Mouse (Mus musculus) MEL (cell line): ENCODE measurements at regions not wholly inside any gene's neighbourhood (a gene's known extent, or its start where the extent isn't known, plus 50 kb on each side); places are given as distances from the start of the nearest gene placed in this dataset.

Experiments
- DNase-seq: peaks from one replicate; pipeline ENCODE4 v3.0.0; 2011; ENCODE audit warnings: low read depth, low spot score
- H3K27ac ChIP-seq: 2 replicates; pipeline ENCODE4 v1.5.1; 2012; ENCODE audit warnings: low read depth, mild to moderate bottlenecking, control low read depth, low read length, moderate library complexity; ENCODE audit not compliant: control insufficient read depth
- H3K27me3 ChIP-seq, 2 experiments: fragments of 150-350 bp in 1 of 2; sonication (generic) in 1 of 2; 2 replicates each; pipeline ENCODE4 v1.6.1; 2012; ENCODE audit warnings: low read length in 2 of 2, mild to moderate bottlenecking in 2 of 2, improper control_type of control experiment in 1 of 2, moderate library complexity in 1 of 2; ENCODE audit not compliant: insufficient read depth in 2 of 2, control insufficient read depth in 1 of 2
- H3K36me3 ChIP-seq, 2 experiments: 2 replicates each; pipeline ENCODE4 v1.6.1; 2012 to 2014; ENCODE audit warnings: low read length in 2 of 2, improper control_type of control experiment in 1 of 2, inconsistent platforms in 1 of 2, mild to moderate bottlenecking in 1 of 2; ENCODE audit not compliant: insufficient read depth in 2 of 2, control insufficient read depth in 1 of 2
- H3K4me1 ChIP-seq, 2 experiments: fragments of 150-350 bp in 1 of 2; sonication (generic) in 1 of 2; 2 replicates each; pipeline ENCODE4 v1.6.1; 2012; ENCODE audit warnings: low read length in 2 of 2, improper control_type of control experiment in 1 of 2, mild to moderate bottlenecking in 1 of 2; ENCODE audit not compliant: insufficient read depth in 2 of 2, control insufficient read depth in 1 of 2
- H3K4me3 ChIP-seq, 2 experiments: fragments of 150-350 bp in 1 of 2; sonication (generic) in 1 of 2; 2 replicates each; pipeline ENCODE4 v1.5.1; 2012; ENCODE audit warnings: low read depth in 2 of 2, low read length in 2 of 2, mild to moderate bottlenecking in 2 of 2, moderate library complexity in 2 of 2, control low read depth in 1 of 2, improper control_type of control experiment in 1 of 2; ENCODE audit not compliant: control insufficient read depth in 1 of 2, insufficient read depth in 1 of 2
- H3K79me2 ChIP-seq: 2 replicates; pipeline ENCODE4 v1.6.1; 2012; ENCODE audit warnings: mild to moderate bottlenecking, low read length, moderate library complexity; ENCODE audit not compliant: control insufficient read depth, poor library complexity, insufficient read depth
- H3K9ac ChIP-seq: 2 replicates; pipeline ENCODE4 v1.6.1; 2012; ENCODE audit warnings: low read depth, mild to moderate bottlenecking, control low read depth, low read length, moderate library complexity; ENCODE audit not compliant: control insufficient read depth, poor library complexity, severe bottlenecking
- H3K9me3 ChIP-seq: fragments of 150-350 bp; sonication (generic); replicated peaks from 2 replicates; pipeline ENCODE4 v1.6.1; 2012; ENCODE audit warnings: mild to moderate bottlenecking, low read length, improper control_type of control experiment, moderate library complexity; ENCODE audit not compliant: insufficient read depth
- CHD2 ChIP-seq: IDR thresholded peaks from 2 replicates; pipeline ENCODE4 v1.6.1; 2011; ENCODE audit warnings: low read length, improper control_type of control experiment
- E2F4 ChIP-seq: IDR thresholded peaks from 2 replicates; pipeline ENCODE4 v1.6.1; 2011; ENCODE audit warnings: low read depth, low read length, improper control_type of control experiment, borderline replicate concordance
- EP300 ChIP-seq, 2 experiments: IDR thresholded peaks; 2 replicates each; pipeline ENCODE4 v1.6.1; 2011; ENCODE audit warnings: improper control_type of control experiment in 2 of 2, low read length in 2 of 2, low read depth in 1 of 2, mild to moderate bottlenecking in 1 of 2
- GATA1 ChIP-seq: IDR thresholded peaks from 2 replicates; pipeline ENCODE4 v1.6.1; 2011; ENCODE audit warnings: low read depth, low read length, improper control_type of control experiment
- HCFC1 ChIP-seq: IDR thresholded peaks from 2 replicates; pipeline ENCODE4 v1.6.1; 2012; ENCODE audit warnings: low read depth, mild to moderate bottlenecking, inconsistent platforms, low read length, improper control_type of control experiment, moderate library complexity
- JUND ChIP-seq: IDR thresholded peaks from 2 replicates; pipeline ENCODE4 v1.6.1; 2011; ENCODE audit warnings: low read depth, mild to moderate bottlenecking, improper control_type of control experiment, low read length
- KAT2A ChIP-seq: conservative IDR thresholded peaks from 2 replicates; pipeline ENCODE4 v1.6.1; 2012; ENCODE audit warnings: low read depth, low read length, improper control_type of control experiment, inconsistent platforms
- MAFK ChIP-seq: IDR thresholded peaks from 2 replicates; pipeline ENCODE4 v1.6.1; 2011; ENCODE audit warnings: low read depth, mild to moderate bottlenecking, low read length, improper control_type of control experiment, borderline replicate concordance
- MAX ChIP-seq: IDR thresholded peaks from 2 replicates; pipeline ENCODE4 v1.6.1; 2011; ENCODE audit warnings: low read length, improper control_type of control experiment
- MAZ ChIP-seq: IDR thresholded peaks from 2 replicates; pipeline ENCODE4 v1.6.1; 2012; ENCODE audit warnings: low read depth, mild to moderate bottlenecking, inconsistent platforms, low read length, improper control_type of control experiment
- MEF2A ChIP-seq: IDR thresholded peaks from 2 replicates; pipeline ENCODE4 v1.6.1; 2014; ENCODE audit warnings: low read depth, mild to moderate bottlenecking, inconsistent platforms, low read length, improper control_type of control experiment; ENCODE audit not compliant: poor library complexity, insufficient replicate concordance, severe bottlenecking; ENCODE audit errors: extremely low read depth
- MYC ChIP-seq: IDR thresholded peaks from 2 replicates; pipeline ENCODE4 v1.6.1; 2011; ENCODE audit warnings: low read depth, mild to moderate bottlenecking, low read length, improper control_type of control experiment, moderate library complexity
- NELFE ChIP-seq: IDR thresholded peaks from 2 replicates; pipeline ENCODE4 v1.6.1; 2011; ENCODE audit warnings: low read depth, low read length, improper control_type of control experiment
- POLR2A ChIP-seq, 2 experiments: IDR thresholded peaks; 2 replicates each; pipeline ENCODE4 v1.6.1; 2011 to 2012; ENCODE audit warnings: low read length in 2 of 2, mild to moderate bottlenecking in 2 of 2, control low read depth in 1 of 2, improper control_type of control experiment in 1 of 2, low read depth in 1 of 2, moderate library complexity in 1 of 2; ENCODE audit not compliant: control insufficient read depth in 1 of 2, insufficient read depth in 1 of 2, poor library complexity in 1 of 2
- POLR2AphosphoS2 ChIP-seq: IDR thresholded peaks from 2 replicates; pipeline ENCODE4 v1.6.1; 2011; ENCODE audit warnings: low read length, improper control_type of control experiment
- RCOR1 ChIP-seq: IDR thresholded peaks from 2 replicates; pipeline ENCODE4 v1.6.1; 2012; ENCODE audit warnings: low read depth, mild to moderate bottlenecking, inconsistent platforms, low read length, improper control_type of control experiment
- SIN3A ChIP-seq: IDR thresholded peaks from 2 replicates; pipeline ENCODE4 v1.6.1; 2012; ENCODE audit warnings: low read length, improper control_type of control experiment, inconsistent platforms
- SMC3 ChIP-seq: IDR thresholded peaks from 2 replicates; pipeline ENCODE4 v1.6.1; 2011; ENCODE audit warnings: low read depth, low read length, improper control_type of control experiment
- USF2 ChIP-seq, 2 experiments: IDR thresholded peaks; 2 replicates each; pipeline ENCODE4 v1.6.1; 2011 to 2012; ENCODE audit warnings: improper control_type of control experiment in 2 of 2, low read length in 2 of 2, borderline replicate concordance in 1 of 2, inconsistent platforms in 1 of 2, low read depth in 1 of 2, mild to moderate bottlenecking in 1 of 2; ENCODE audit not compliant: insufficient read depth in 1 of 2
- ZMIZ1 ChIP-seq: IDR thresholded peaks from 2 replicates; pipeline ENCODE4 v1.6.1; 2012; ENCODE audit warnings: low read depth, mild to moderate bottlenecking, inconsistent platforms, low read length, improper control_type of control experiment, moderate library complexity

- Histone ChIP-seq H3K36me3 (no peaks in the 10 kb centered on the region), H3K9ac (no peak overlapping the region), H3K79me2 (no peaks in the 10 kb centered on the region), H3K9me3 (no peaks in the 10 kb centered on the region), H3K27me3 (peaks cover 14 to 18% of the 10 kb centered on the region in 2 experiments), H3K27ac (no peak overlapping the region), H3K4me3 (no peak overlapping the region), H3K4me1 (no peaks in the 10 kb centered on the region)
- DNase-seq, result no peak
- no peak for TF ChIP-seq USF2 (IDR thresholded peaks at IDR 0.05; ENCODE audit: borderline replicate concordance in 1 of 2, insufficient read depth in 1 of 2, low read depth in 1 of 2, low read length in 2 of 2)
- TF ChIP-seq E2F4, result no peak
- no peak for TF ChIP-seq MAZ
- no peak for TF ChIP-seq RCOR1
- TF ChIP-seq MEF2A, result no peak
- no peak for TF ChIP-seq HCFC1
- TF ChIP-seq POLR2AphosphoS2, result no peak
- no peak for TF ChIP-seq MAX
- no peak for TF ChIP-seq NELFE
- no peak for TF ChIP-seq ZMIZ1
- TF ChIP-seq JUND, result no peak
- no peak for TF ChIP-seq SMC3
- TF ChIP-seq CHD2, result no peak
- TF ChIP-seq SIN3A, result no peak
Observed at GRCm38 (mm10) chr11:17324651-17325050, 67.3 kb downstream of the C1d start.

- Histone ChIP-seq H3K27ac (no peak overlapping the region), H3K9me3 (no peaks in the 10 kb centered on the region), H3K4me3 (no peak overlapping the region), H3K27me3 (peaks cover 11 to 15% of the 10 kb centered on the region in 2 experiments), H3K9ac (no peak overlapping the region), H3K79me2 (no peaks in the 10 kb centered on the region), H3K36me3 (no peaks in the 10 kb centered on the region), H3K4me1 (no peaks in the 10 kb centered on the region)
- DNase-seq, result no peak
- TF ChIP-seq JUND (no peak), POLR2AphosphoS2 (no peak), MAFK (no peak), CHD2 (no peak), POLR2A (IDR thresholded peaks at IDR 0.05; ENCODE audit: control insufficient read depth in 1 of 2, insufficient read depth in 1 of 2, low read depth in 1 of 2, low read length in 2 of 2, poor library complexity in 1 of 2) (no peak), MYC (no peak), EP300 (IDR thresholded peaks at IDR 0.05; ENCODE audit: low read depth in 1 of 2, low read length in 2 of 2) (no peak), KAT2A (no peak), GATA1 (no peak), ZMIZ1 (no peak)
Observed at GRCm38 (mm10) chr11:17325731-17326646, 68.6 kb downstream of the C1d start.
